Mouse (Mus musculus): Measurements from ENCODE around the gene Reg1. TPM values are rescaled to one million over a fixed set of nuclear protein-coding genes. Genes with fewer than 3 reads are reported as not detected.
"Not testable (repeated sequence)": the region's sequence is repeated elsewhere in the genome, so short reads cannot be mapped to it uniquely, and the experiment has no call there.

Gene Reg1
- under 1 TPM in 1 of 2 experiments, not detected in 1; 0.45 TPM for polyA plus RNA-seq (2017; shearing (Covaris generic))

- not testable (repeated sequence) for ATAC-seq
These were observed at the start of gene Reg1 for GRCm38 (mm10) chr6:78422411-78422810. Gene Reg1, plus strand, starts transcription at chr6:78422711.

- no peak for ATAC-seq
These were observed 43.7 kb upstream of the Reg1 start, which contains the start of gene Reg3d for GRCm38 (mm10) chr6:78378765-78379164. Gene Reg3d, minus strand, starts transcription at chr6:78378865.

DNA sequence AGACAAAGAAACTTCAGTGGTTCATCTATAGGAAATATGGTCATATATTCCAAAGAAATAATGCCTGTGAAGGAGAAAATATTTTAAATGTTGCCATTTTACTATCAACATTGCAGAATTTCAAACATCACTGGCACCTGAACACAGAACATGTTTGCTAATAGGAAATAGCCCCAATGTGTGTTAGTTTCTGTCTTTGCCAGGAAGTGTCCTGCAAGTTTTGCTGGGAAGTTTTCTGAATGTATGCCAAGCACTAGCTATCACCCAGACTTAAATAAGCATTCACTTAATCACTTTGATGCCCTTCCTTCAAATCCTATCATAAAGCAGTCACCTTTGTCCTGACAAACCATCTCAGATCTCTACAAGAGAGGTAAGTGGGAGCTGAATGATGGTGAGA, 42.1 kb upstream of the Reg1 start, which contains the start of gene Reg3a:
Gene Reg3a (plus strand): TSS at position 301 of the 400 bp plus-strand sequence.
- ATAC-seq: no peak

DNA sequence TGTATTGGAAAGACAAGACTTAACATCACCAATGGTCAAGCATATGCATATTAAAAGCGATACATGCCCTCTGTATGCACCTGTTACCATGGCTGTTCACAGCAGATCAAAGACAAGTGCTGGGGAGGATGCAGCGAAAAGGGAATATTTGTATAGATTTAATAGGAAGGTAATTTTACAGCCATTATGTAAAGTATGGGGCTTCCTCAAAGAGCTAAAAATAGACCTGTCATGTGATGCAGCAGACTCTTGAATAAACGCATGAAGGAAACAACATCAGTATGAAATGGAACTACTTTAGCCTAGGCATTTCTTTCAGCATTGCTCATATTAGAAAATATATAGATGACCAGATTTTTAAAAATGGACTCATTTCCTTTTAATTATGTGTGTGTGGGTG, 36.9 kb upstream of the Reg1 start:
- ATAC-seq: no peak

DNA sequence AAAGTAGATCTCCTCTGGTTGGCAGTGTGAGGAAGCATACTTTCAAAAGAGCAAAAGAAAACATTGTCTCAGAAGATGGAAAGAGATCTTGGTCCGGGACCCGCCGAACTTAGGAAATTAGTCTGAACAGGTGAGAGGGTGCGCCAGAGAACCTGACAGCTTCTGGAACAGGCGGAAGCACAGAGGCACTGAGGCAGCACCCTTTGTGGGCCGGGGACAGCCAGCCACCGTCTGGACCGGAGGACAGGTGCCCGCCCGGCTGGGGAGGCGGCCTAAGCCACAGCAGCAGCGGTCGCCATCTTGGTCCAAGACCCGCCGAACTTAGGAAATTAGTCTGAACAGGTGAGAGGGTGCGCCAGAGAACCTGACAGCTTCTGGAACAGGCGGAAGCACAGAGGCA, 27.2 kb upstream of the Reg1 start, which contains the start of gene Reg2:
Gene Reg2 (plus strand): TSS at position 301 of the 400 bp plus-strand sequence.
- ATAC-seq: not testable (repeated sequence)

GRCm38 (mm10) chr6:78425497-78425896, 3.0 kb downstream of the Reg1 start:
- no peak for ATAC-seq

DNA sequence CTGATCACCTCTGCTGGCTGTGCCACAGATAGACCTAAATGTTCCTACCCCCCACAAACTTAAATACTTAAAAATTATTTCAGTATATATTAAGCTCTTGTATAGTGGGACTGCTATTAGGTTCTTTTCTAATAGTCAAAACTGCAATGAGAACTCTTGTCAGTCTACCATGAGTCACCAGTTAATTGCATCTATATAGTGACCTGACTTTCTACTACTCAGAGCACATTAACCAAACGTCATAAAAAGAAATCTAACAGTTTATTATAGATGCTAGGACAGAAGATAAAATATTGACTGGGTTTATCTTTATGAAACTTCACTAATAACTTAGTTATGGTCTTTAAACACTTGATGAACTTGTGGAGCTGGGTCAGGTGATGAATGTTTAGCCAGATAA, 24.7 kb downstream of the Reg1 start:
- ATAC-seq: no peak

DNA sequence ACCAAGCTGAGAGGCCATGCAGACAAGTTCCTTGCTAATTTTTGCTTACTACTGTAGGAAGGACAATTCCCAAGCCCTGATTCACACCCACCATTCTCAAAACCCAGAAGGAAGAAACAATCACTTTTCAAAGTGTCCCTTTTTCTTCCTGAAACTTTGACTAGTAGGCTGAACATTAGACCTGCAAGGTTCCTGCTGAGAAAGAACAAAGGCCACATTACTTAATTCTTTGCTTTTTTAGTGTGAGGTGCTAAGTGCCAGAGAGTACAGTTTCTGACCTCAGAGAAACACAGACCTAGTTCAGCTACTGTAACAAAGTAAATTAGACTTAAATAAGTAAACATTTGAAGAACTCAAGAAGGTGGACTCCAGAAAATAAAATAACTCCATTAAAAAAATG, 25.9 kb downstream of the Reg1 start:
- ATAC-seq: no peak

GRCm38 (mm10) chr6:78452804-78453203, 30.3 kb downstream of the Reg1 start:
- no peak for ATAC-seq

DNA sequence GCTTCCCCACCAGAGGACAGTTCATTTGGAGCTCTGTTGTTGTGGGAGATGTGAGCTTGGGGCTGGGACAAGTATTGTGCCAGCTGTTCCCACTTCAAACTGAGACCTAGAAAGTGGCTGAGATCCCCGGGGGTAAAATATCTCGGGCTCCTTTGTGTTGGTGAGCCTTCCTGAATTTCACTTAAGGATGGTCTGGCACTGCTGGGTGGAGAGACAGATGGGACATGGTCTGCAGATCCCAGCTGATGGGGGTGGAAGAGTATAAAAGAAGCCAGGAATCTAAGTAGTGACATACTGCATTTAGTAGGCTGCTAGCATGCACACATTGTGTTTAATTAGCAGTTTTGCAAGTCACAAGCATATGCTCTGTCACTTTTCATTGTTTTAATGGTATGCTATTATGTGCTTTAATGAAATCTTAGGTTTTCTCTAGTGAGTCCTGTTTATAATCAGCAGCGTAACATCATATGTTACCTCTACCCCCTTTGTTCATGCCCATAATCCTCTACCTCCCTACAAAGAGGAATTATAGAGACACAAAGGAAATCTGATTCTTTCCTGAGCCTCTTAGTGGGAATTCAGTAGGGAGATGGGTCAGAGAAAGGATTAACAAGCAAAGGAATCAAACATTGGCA, 37.8 kb downstream of the Reg1 start:
- ATAC-seq: no peak

GRCm38 (mm10) chr6:78462360-78462759, 39.8 kb downstream of the Reg1 start:
- ATAC-seq: no peak

- no peak for ATAC-seq
These were observed 40.8 kb downstream of the Reg1 start for GRCm38 (mm10) chr6:78463266-78463665.

GRCm38 (mm10) chr6:78468772-78469171, 46.3 kb downstream of the Reg1 start, which contains the start of gene Reg3g:
Gene Reg3g, minus strand, starts transcription at chr6:78468872.
- ATAC-seq: no peak

- no peak for ATAC-seq
These were observed 46.8 kb downstream of the Reg1 start for GRCm38 (mm10) chr6:78469287-78469686.

Other genes starting within 250 kb of the Reg1 start
- gene Reg3b, start 52.1 kb upstream of the Reg1 start, polyA plus RNA-seq (2017; shearing (Covaris generic)): not detected
- gene Reg3d, start 43.8 kb upstream of the Reg1 start, polyA plus RNA-seq (2017; shearing (Covaris generic)): not detected
- not detected for gene Reg3a, start 42.0 kb upstream of the Reg1 start, polyA plus RNA-seq (2017; shearing (Covaris generic))
- gene Reg2, start 27.1 kb upstream of the Reg1 start, polyA plus RNA-seq (2017; shearing (Covaris generic)): not detected
- gene Reg3g, start 46.2 kb downstream of the Reg1 start, polyA plus RNA-seq (2017; shearing (Covaris generic)): not detected